Mouse (Mus musculus): ENCODE data around the gene Nab2. TPM values are rescaled to one million over a fixed set of nuclear protein-coding genes. Genes with fewer than 3 reads are reported as not detected.

Nab2 gene
- polyA plus RNA-seq, 1 experiment, result 4.2 TPM

DNA sequence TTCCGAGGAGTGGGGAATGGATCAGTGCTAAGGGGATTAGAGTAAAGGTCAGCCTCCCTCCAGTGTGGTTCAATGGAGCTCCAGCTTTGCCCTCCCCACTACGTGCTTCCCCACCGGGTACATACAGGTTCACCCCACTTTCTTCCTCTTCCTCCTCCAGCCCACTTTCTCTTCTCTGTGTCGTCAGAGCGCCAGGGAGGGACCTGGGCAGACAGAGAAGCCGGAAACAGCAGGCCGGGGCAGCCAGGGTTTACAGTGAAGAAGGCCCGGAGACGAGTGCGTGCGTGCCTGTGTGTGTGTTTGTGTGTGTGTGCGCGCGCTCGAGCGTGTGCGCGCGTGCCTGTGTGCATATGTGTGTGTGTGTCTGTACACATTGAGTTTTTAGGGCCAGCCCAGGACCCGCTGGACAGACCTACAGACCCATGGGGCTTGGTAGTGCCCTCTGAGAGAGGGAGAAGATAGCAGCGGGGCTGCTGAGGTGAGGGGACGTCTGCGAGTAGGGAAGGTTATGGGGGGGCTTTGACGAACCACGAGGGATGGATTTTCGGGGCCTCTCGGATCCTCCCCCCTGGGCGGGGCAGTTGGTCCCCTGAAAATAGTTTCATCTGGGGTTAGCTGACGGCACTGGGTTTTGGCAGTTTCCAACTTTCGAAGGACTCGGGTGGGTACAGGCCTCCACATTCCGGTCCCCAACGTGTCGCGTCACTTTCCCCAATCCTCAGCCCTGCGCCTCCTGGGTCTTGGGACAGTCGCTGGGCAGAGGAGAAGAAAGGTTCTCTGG, 25.4 kb downstream of the Nab2 start, which contains the start of gene Stat6:
TSS of gene Stat6 (plus strand) at position 215 of the 781 bp plus-strand sequence.
- peak within 1 kb of the TSS; percentile 94 for H3K27ac ChIP-seq (replicated peaks; ENCODE audit: low read depth, low read length)
- peak within 1 kb of the TSS; percentile 70 for H3K4me3 ChIP-seq (ENCODE audit: insufficient read depth, low read depth, low read length)
- H3K4me1 ChIP-seq (ENCODE audit: control insufficient read depth, insufficient read depth, insufficient read length, low read length), result no peaks in the 10 kb centered on the region; the same call in 1 of the 2 replicates

DNA sequence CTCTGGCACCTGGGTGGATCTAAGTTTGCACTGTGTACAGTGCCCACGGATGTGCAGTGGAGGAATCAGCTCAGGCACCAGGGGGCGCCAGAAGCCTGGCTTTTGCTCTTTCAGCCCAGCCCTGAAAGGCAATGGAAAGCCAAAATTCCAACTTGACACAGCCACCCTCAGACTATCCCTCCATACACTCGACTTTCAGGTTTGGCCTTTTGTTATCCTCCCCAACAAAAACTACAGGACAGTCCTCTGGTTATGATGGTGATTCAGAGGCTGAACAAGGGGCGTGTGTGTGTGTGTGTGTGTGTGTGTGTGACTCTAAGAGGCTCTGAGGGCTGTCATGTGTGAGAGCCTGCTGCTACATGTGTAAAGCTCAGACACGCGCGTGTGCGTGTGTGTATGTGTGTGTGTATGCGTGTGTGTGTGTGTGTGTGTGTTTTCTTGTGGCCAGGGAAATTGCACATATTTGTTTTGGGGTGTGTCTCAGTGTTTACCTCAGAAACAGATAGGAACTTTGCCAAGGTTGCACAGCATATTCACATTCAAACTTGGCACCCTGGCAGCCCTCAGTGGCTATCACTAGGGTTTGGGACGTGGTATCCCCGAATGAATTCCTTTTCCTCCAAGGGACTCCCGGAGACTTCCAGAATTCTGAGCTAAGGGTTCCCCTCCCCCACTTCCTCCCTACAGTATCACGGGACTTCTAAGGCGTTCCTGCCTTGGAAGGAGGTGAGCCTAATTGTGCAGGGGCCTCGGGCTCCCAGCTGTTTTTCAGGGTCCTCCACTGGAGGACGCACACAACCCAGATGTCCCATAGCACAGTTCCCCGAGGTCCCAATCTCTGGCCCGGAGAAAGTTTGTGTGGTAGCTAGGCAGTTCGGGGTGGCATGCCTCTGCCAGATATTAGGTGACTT, 26.3 kb downstream of the Nab2 start:
- H3K27ac ChIP-seq (replicated peaks; ENCODE audit: low read depth, low read length), result peak overlapping the region; percentile 94
- peak overlapping the region; percentile 70 for H3K4me3 ChIP-seq (ENCODE audit: insufficient read depth, low read depth, low read length)
- H3K4me1 ChIP-seq (ENCODE audit: control insufficient read depth, insufficient read depth, insufficient read length, low read length), result no peaks in the 10 kb centered on the region; the same call in 1 of the 2 replicates

GRCm38 (mm10) chr10:127640421-127640820, 27.9 kb downstream of the Nab2 start:
- Histone ChIP-seq H3K27ac (replicated peaks; ENCODE audit: low read depth, low read length) (no peak overlapping the region), H3K4me3 (ENCODE audit: insufficient read depth, low read depth, low read length) (no peak overlapping the region), H3K4me1 (ENCODE audit: control insufficient read depth, insufficient read depth, insufficient read length, low read length) (no peaks in the 10 kb centered on the region; the same call in 1 of the 2 replicates)

- no peak overlapping the region for H3K4me3 ChIP-seq (ENCODE audit: insufficient read depth, low read depth, low read length)
- no peaks in the 10 kb centered on the region for H3K4me1 ChIP-seq (ENCODE audit: control insufficient read depth, insufficient read depth, insufficient read length, low read length)
These were observed 35.6 kb downstream of the Nab2 start for GRCm38 (mm10) chr10:127632668-127633271.

GRCm38 (mm10) chr10:127631261-127632214, 36.8 kb downstream of the Nab2 start:
- Histone ChIP-seq H3K27ac (replicated peaks; ENCODE audit: low read depth, low read length) (peak overlapping the region; percentile 44; the same call in 1 of the 2 replicates), H3K4me3 (ENCODE audit: insufficient read depth, low read depth, low read length) (no peak overlapping the region), H3K4me1 (ENCODE audit: control insufficient read depth, insufficient read depth, insufficient read length, low read length) (no peaks in the 10 kb centered on the region)

More at GRCm38 (mm10) chr10:127632668-127633271, 35.6 kb downstream of the Nab2 start:
- H3K27ac ChIP-seq (replicated peaks; ENCODE audit: low read depth, low read length), result no peak overlapping the region

DNA sequence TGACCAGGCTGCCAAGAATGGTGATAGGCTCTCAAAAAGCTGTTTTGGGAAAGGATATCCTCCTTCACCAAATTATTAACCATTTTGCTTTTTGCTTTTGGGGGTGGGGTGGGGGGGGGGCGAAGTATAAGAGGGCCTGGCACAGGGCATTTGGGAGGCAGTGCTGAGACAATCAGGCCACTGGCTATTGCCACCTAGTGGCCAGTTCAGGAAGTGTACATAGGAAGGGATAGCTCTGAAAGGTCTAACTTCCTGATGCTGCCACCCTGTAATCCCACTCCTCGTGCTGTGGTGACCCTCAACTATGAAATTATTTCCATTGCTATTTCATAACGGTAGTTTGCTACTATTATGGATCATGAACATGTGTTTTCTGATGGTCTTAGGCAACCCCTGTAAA, 41.9 kb downstream of the Nab2 start:
- Histone ChIP-seq H3K4me3 (ENCODE audit: insufficient read depth, low read depth, low read length) (no peak overlapping the region), H3K27ac (replicated peaks; ENCODE audit: low read depth, low read length) (no peak overlapping the region), H3K4me1 (ENCODE audit: control insufficient read depth, insufficient read depth, insufficient read length, low read length) (no peaks in the 10 kb centered on the region)

GRCm38 (mm10) chr10:127623439-127624216, 44.7 kb downstream of the Nab2 start:
- no peak overlapping the region for H3K27ac ChIP-seq (replicated peaks; ENCODE audit: low read depth, low read length)
- H3K4me1 ChIP-seq (ENCODE audit: control insufficient read depth, insufficient read depth, insufficient read length, low read length), result peaks cover 3% of the 10 kb centered on the region; the same call in 1 of the 2 replicates
- H3K4me3 ChIP-seq (ENCODE audit: insufficient read depth, low read depth, low read length), result no peak overlapping the region

- no peak overlapping the region for H3K4me3 ChIP-seq (ENCODE audit: insufficient read depth, low read depth, low read length)
These were observed 45.7 kb downstream of the Nab2 start for GRCm38 (mm10) chr10:127622661-127623060.

DNA sequence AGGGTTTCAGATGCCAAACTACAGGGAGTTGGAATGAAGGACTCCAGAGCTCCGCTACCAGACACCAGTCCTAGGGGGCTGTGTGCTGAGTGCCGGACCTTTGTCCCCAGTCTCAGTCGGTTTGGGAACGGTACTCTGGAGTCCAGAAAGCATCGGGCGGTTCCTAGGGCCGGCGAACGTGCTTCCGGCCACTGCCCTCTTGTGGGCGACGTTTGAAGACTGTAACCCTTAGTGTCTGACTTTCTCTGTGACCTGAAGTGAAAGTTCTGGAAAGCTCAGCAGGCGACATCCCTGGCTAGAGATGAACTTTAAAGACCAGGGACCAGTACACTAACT, 46.3 kb downstream of the Nab2 start:
- peaks cover 13% of the 10 kb centered on the region for H3K4me1 ChIP-seq (ENCODE audit: control insufficient read depth, insufficient read depth, insufficient read length, low read length)
- H3K27ac ChIP-seq (replicated peaks; ENCODE audit: low read depth, low read length), result peak overlapping the region; percentile 87
- H3K4me3 ChIP-seq (ENCODE audit: insufficient read depth, low read depth, low read length), result peak overlapping the region; percentile 70

More at GRCm38 (mm10) chr10:127622661-127623060, 45.7 kb downstream of the Nab2 start:
- peak overlapping the region; percentile 87 for H3K27ac ChIP-seq (replicated peaks; ENCODE audit: low read depth, low read length)
- H3K4me1 ChIP-seq (ENCODE audit: control insufficient read depth, insufficient read depth, insufficient read length, low read length), result peaks cover 7% of the 10 kb centered on the region; the same call in 1 of the 2 replicates

- H3K4me3 ChIP-seq (ENCODE audit: insufficient read depth, low read depth, low read length), result peak overlapping the region; percentile 70
- peak overlapping the region; percentile 87 for H3K27ac ChIP-seq (replicated peaks; ENCODE audit: low read depth, low read length)
- H3K4me1 ChIP-seq (ENCODE audit: control insufficient read depth, insufficient read depth, insufficient read length, low read length), result peaks cover 17% of the 10 kb centered on the region
These were observed 46.9 kb downstream of the Nab2 start for GRCm38 (mm10) chr10:127621191-127622056.

DNA sequence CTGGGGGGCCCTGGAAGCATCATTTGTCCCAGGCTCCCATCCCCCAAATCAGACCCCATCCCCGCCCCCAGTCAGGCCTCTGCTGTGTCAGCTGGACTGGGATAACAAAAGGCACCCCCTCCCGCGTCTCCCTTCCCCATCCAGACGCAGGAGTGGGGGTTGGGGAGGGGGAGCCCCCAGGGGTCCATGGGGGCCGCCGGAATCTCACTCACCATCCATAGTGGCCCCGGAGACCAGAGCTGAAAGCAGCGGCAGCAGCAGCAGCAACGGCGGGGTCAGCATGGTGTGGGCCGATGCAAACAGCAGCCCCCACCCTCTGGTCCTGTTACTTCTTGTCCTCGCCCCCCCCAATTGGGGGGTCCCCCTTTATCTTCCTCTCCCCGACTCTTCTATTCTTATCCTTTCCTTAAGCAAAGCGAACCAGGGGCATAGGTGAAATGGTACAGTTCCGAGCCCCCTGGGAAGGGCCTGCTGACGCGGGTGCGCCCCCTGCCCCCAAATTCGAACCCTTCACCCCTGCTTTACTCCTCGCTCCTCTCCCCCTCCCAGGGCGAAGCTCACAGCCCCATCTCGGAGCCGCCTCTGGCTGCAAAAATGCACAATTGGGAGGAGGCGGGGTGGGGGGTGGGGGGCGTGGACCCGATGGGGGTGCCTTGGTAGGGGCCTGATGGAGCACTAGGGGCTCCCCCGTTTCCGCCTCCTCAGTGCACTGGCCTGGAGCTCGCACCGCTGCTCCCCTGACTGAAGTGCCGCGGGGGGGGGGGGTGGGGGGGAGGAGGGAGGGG, 47.8 kb downstream of the Nab2 start, which contains the start of gene Lrp1:
TSS of gene Lrp1 (minus strand) at position 743 of the 785 bp plus-strand sequence.
- Histone ChIP-seq H3K4me1 (ENCODE audit: control insufficient read depth, insufficient read depth, insufficient read length, low read length) (peaks cover 22% of the 10 kb centered on the region), H3K27ac (replicated peaks; ENCODE audit: low read depth, low read length) (peak within 1 kb of the TSS; percentile 87), H3K4me3 (ENCODE audit: insufficient read depth, low read depth, low read length) (peak within 1 kb of the TSS; percentile 85)

GRCm38 (mm10) chr10:127619941-127620405, 48.4 kb downstream of the Nab2 start:
- Histone ChIP-seq H3K4me3 (ENCODE audit: insufficient read depth, low read depth, low read length) (peak overlapping the region; percentile 85), H3K27ac (replicated peaks; ENCODE audit: low read depth, low read length) (peak overlapping the region; percentile 48), H3K4me1 (ENCODE audit: control insufficient read depth, insufficient read depth, insufficient read length, low read length) (peaks cover 28% of the 10 kb centered on the region)

Data from brown adipose tissue, adult 24 weeks (tissue).